Mouse (Mus musculus) testis, adult 2 months (tissue): ENCODE data around the gene Mllt10.

Source experiments
- CTCF ChIP-seq: fragments of 200-500 bp; IDR thresholded peaks from 2 replicates; pipeline ENCODE4 v1.5.1; 2012; ENCODE audit warnings: low read depth, mild to moderate bottlenecking, inconsistent platforms, low read length, moderate library complexity; ENCODE audit not compliant: control insufficient read depth, insufficient read depth, insufficient replicate concordance
- POLR2A ChIP-seq: fragments of 200-500 bp; IDR thresholded peaks from 2 replicates; pipeline ENCODE4 v1.6.1; 2012; ENCODE audit warnings: low read depth, mild to moderate bottlenecking, inconsistent platforms, low read length, moderate library complexity; ENCODE audit not compliant: control insufficient read depth

DNA sequence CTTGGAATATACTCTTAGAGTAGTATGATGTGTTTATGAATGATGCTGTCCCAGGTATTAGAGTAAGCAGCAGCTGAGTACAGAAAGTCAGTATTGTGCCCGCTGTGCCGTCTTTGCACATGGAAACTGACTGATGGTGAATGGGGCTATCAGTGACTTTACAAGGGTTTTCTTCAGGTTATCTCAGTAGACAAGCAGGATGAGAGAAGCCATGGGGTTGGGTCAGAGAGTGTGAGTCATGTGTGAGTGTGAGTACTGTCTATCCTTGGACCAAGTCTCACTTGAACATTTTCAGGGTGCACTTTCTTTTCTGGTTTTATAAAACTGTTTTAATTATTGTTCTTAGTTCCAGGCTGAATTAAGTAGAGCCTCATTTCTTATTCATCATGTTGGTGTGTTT is 133.3 kb downstream of the Mllt10 start:
- TF ChIP-seq CTCF = no peak
- no peak for TF ChIP-seq POLR2A
